Mouse (Mus musculus) kidney, adult 8-10 months (tissue): ENCODE results near the gene Fam168a.
A peak's percentile ranks its signal among the peaks of the same experiment; 100 is the strongest.
"Not testable (repeated sequence)": the region's sequence is repeated elsewhere in the genome, so short reads cannot be mapped to it uniquely, and the experiment has no call there.

Experiments
- DNase-seq, 2 experiments: peaks; one replicate each; pipeline ENCODE4 v3.0.0; 2022

Fam168a gene

DNA sequence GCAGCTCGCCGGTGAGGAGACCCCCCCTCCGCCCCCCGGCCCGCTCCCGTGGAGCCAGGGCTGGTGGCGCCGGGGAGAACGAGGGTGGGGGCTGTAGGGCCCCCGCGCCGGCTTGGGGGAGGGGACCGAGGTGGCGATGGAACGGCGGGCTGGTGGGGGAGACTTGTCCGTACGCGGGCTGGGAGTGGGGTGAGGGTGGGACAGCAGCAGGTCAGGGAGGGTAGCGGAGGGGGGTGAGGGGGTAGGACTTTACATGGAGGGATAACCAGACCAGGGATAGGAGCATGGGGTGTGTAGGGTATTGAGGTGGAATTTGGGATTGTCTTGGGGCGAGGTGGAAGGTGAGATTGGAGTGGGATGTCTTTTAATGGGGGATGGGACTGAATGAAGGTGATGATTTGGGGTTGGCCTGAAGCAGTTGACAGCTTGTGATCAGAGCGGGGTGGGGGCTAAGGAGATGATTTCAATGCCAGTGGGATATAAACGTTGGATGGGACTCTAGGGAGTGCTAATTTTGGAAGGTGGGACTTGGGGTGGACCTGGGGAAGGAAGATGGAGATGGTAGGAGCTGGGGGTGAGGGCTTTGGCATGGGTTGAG lies 547 bp downstream of the Fam168a start:
- peak; percentile 6 to 15 for DNase-seq

DNA sequence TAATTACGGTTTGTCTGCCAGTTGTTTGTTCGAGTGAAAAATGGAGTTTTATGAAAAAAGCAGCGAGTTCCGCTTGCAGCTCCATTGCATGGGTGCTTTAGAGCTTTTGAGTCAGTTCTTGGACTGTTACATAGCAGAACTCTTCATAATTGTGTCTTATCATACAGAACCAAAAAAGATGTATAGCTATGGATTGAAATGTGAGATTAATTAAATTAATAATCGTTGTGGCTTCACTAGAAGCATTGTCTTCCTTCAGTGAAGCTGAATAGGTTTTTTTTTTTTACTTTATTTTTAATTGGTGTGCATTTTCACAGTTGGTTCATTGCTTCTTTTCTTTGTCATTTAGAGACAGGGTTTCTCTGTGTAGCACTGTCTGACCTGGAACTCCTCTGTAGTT lies 12.3 kb downstream of the Fam168a start:
- DNase-seq: no peak

DNA sequence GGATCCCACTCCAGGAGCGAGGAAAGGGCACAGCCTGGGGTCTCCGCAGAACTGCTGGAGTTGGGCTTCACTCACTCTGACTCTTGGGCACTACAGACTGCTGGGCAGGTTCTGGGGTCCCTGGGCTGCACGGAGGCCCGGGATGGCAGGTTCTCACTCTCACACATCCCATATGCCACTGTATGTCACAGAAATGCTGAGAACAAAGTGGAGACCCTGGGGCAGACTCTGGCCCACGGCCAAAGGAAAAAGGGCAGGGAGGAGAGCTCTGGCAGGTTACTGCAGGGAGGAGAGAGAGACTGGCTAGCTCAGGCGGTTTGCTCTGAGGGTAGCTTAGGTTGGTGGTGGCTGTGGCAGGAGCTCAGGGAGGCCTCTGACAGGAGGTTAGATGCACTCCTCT lies 15.8 kb downstream of the Fam168a start:
- no peak for DNase-seq

DNA sequence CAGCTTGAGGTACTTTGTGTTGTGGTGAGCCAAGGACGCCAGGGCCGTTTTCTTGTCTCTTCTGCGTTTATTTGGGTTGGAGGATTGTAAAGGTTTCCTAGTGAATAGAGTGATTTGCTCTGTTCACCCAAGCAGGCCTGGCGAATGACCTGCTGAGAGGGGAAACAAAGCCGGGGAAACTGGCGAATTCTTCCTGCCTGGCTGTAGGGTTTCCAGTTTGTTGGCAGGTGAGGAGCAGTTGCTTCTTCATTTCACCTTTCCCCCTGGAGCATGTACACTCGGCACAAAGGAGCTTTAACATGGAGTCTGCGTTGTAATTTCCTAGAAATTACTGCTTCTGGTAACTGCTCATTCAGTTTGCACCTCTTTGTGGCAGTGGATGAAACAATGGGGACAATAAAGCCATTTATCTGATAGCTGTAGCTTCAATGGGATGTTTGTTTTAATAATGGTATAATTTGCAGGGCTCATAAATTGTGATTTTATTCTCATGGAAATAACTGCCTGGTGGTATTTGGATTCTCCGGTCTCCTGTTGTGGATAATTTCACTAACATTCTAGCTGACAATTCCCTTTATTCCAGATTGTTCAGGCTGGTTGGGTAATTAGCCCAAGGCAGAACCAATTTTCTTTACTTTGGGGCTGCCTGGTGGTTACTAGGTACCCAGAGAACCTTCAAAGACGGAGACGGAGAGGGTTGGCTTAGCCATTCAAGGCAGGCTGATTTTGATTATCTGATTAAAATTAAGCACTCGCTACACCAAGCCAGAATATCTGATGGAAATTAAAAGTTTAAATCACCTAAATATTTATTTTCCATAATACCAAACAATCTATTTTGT lies 17.2 kb downstream of the Fam168a start:
- no peak for DNase-seq

DNA sequence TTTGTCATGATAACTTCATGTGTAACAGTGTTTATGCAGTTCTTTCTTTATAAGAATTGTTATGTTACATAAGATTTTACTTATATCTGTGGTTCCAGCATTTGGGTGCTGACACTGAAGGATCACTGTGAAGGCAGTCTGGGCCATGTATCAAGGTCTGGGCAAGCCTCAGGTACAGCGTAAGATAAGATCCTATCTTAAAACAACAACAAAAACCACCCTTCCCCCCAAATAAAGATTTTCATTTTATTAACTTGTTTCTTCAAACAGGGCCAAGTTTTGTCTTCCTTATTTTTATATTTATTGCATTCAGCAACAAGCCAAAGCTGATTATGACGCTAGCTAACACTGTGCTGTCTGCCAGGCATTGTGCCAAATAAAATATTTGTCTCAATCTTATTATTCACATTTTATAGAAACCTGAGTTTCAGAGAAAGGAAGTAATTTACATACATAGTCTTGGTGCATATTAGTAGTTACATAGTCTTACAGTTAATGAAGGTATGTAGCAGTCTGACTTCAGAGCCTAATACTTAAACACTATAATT lies 21.2 kb downstream of the Fam168a start:
- DNase-seq: no peak

DNA sequence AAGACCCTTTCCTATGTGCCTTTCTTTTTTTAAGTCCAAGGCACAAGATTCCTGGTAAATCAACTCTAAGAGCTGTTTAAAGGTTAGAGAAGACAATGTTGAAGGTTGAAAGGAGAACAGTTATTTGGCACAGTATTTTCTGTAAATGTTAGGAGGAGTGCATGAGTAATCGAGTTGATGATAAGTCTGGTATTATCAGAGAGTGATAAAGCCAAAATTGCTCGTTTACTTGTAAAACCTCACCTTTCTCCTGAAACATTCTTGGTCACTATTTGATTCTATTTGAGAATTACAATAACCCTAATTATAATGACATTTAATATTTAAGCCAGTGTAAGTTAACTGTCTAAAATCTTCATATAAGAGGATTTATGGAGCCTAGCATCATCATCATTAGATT lies 23.3 kb downstream of the Fam168a start:
- DNase-seq: no peak

DNA sequence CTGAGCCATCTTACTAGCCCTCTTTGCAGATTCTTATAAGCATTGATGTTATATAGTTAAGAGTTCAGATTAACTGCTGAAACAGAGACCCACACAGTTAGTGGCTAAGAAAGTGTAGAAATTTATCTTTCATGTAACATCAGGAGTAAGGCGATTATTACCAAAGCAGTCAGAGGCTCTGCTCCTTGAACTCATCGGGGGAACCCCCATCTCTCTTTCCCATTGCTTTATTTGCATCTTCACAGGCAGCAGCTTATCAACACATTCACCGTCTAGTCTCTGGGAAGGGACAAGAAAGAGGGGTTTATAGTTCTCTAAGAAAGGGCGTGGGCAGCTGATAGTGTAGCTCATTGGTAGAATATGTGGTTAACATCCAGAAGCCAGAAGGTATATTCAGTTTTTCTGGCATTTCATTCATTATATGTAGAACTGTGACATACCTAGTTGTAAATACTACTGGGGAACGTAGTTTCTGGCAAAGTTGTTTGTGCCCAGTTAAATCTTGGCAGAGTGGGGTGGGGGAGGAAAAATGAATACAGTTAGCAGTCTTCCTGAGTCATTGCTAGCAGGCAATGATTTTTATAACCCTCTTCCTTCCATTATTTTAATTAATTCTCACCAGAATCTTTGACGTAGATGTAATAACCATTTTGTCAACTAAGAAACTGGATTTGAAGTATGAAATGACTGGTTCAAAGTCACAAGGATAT lies 26.1 kb downstream of the Fam168a start:
- no peak for DNase-seq

DNA sequence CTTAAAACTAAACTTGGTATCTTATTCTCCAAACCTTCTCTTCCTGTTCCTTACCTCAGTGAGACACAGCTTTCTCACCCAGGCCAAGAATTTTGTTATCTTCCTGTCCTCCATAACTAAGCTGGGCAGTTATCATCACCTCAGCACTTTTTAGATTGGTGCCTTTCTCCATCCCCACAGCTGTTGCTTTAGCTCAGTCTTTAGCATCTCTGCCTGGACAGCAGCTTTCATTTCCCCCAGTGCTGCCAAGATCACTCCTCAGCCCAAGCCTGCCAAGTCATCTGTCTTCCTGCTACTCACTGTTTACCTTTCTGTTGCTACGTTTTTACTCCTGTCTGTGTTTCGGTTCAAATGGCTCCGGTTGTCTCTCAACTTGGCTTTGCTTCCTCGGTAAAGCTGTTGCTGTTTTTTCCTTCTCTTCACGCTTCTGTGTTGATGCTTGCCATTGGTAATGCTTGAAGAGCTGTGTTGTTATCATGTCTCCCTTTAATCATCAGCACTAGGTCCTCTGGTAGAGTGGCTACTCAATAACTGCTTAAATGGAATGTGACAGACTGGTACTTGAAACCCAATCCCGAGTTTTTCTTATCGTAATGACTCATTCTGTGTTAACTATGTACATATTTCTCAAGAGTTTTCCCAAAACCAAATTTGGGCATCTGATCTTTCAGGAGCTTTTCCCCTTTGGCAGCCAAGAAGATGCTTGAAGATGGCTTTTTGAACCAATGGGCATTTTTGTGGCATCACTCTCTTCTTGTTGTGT lies 26.8 kb downstream of the Fam168a start:
- DNase-seq: no peak

DNA sequence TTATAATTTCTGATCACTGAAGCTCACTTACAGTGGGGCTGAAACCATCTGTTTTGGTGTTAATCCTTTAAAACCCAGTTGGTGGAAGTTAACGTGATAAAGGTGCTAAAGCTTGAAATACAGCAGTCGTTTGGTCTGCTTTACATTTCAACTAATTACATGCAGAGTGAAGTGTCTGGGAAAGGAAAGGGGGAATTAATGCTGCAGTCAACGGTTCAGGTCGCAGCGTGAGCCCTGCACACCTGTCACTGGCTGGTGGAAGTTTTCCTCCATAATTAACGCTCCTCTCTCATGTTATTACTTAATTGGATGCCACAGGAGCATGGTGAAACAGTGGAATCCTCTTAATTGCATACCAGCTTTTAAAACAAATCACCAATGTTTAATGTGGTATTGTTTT lies 27.8 kb downstream of the Fam168a start:
- DNase-seq: no peak

DNA sequence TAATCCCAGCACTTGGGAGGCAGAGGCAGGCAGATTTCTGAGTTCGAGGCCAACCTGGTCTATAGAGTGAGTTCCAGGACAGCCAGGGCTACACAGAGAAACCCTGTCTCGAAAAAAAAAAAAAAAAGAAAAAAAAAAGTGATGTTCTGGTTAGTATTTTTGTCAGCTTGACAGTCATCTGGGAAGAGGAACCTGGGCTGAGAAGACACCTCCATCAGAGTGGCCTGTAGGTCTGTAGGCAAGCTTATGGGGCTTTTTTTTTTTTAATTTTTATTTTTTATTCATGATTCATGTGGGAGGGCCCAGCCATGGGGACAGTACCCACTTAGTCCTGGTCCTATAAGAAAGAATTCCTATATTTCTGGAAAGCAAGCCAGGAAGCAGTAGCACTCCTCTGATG lies 28.5 kb downstream of the Fam168a start:
- not testable (repeated sequence) for DNase-seq

DNA sequence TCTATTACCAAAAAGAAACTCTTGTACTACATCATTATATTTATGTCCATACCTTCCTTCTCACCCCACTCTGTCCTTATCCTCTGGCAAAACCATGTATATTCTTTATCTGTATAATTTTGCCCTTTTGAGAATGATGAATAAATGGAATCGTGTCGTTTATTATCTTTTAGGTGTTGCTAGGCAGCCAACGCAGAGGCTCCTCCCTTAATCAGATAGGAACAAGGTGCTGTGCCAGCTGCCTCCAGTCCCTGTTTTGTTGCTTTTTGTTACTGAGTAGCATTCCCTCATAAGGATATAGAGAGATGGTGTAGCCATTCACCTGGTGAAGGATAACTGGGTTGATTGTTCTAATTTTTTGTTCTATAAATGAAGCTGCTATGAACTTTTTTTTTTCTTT lies 29.7 kb downstream of the Fam168a start:
- DNase-seq: no peak

DNA sequence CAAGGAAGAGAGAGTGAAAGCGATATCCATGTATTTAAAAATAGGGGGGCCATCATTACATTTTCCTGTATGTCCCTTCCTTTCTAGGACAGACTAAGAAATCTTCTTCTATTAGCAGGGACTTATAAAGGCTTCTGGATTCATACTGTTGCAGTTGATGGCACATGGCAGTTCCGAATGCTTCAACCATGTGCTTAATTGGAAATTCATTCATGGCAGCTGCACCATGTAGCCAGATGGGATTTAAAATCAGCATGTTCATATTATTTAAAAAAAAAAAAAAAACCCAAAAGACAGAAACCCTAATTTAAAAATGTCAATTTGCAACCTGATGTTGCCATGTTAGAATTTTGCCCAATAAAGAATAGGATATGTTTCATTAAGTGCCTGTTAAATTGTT lies 37.9 kb downstream of the Fam168a start:
- no peak for DNase-seq

DNA sequence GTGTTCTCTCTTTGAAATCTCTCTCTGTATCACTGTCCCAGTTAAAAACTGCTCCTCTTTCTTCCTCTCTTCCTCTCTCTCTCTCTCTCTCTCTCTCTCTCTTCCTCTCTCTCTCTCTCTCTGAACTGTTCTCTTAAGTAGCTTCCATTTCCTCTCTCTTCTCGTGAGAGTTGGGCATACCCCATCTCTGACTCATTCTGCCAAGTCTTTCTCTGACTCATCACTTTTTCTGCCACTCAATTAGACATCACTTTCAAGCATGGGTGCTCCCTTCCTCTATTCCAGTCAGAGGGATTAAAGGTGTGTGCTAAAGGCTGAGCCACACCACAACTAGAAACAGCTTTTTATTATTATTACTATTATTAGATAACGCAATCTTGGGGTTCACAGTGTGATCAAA lies 43.7 kb downstream of the Fam168a start:
- no peak for DNase-seq

DNA sequence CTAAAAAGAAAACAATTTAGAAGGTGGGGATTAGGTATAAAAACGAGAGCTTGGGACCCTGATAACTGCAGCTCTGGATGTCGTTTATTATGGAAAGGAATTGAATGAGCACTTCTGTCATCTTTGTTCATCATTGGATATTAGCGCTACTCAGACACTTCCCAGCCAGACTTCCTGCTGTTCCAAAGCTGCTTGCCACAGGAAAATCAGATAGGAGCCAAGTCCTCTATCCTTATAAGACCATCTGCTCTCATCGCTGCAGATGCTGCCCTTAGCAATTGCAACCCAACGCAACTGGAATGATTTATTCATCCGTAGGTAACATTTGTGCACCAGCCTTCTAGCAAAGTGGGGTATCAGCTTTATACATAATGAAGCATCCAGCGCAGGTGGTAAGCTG lies 52.3 kb downstream of the Fam168a start:
- no peak for DNase-seq

DNA sequence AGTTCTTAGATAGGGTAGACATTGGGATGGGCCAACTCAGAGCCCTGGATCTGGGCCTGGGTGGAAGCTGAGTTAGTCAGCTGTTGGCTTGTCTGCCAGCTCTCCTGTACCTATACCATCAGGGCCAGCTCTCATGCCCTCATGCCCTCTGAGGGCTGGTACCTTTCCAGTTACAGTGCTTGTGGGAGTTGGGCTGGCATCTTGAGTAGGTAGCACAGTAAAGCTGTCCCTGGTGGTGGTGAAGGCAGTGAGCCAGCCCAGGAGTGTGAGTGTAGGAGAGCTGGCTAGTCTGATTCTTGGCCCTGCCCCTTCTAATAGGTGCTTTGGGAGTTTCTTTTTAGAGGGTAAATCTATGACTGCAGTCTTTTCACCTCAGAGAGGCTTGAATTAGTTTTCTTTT lies 56.3 kb downstream of the Fam168a start:
- peak in 1 of 2 experiments; percentile 4 for DNase-seq

DNA sequence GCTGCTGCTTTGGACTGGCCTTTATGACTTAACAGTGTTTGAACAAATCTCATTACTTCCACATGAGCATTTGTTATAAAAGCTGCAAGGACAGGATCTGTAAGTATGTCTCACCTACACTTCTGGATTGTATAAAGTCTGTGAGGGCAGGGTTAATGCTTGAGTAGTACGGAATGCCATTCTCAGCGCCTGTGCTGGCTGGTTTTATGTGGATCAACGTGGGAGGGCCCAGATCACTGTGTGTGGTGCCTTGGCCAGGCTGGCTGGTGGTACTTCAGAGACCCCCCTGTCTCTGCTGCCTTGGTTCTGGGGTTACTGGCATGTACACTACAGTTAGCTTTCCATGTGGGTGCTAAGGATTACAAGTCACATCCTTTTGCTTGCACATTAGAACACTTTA lies 61.1 kb downstream of the Fam168a start:
- DNase-seq: no peak

DNA sequence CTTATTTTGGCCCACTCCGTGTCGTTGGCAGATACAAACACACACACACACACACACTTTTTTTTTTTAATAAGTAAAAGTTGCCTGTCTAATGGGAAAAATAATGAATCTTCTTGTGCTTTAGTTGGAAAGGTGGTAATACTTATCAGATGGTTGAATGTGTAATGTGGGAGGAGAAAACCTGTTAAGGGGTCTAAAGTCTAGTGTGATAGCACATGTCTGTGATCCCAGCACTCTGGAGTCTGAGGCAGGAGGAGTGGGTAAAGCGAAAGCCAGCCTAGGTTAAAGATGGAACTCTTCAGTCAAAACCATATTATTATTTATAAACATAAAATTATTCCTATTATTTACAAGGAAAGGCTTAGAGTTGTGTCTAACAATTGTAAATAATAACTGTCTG lies 61.6 kb downstream of the Fam168a start:
- no peak for DNase-seq

DNA sequence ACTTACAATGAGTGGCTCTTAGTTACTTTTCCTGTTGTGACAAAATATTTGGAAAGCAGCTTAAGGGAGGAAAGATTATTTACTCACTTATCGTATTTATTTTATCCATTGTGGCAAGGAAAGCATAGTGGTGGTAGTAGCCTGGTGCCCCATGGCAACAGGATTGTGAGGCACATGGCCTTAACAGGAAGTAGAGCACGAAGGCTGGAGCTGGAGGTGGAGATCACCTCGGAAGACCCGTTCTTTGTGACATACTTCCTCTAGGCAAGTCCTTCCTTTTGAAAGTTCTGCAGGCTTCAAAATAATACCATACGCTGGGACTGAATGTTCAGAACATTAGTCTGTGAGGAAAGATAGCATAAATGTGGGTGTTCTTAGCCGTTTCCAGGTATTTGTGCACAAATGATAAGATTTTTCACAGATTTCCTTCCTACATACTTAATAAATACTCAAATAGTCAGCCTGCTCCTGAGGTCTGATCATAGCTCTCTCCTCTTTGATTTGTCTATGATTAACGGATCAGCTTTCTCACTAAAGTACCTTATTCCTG lies 63.2 kb downstream of the Fam168a start:
- no peak for DNase-seq

DNA sequence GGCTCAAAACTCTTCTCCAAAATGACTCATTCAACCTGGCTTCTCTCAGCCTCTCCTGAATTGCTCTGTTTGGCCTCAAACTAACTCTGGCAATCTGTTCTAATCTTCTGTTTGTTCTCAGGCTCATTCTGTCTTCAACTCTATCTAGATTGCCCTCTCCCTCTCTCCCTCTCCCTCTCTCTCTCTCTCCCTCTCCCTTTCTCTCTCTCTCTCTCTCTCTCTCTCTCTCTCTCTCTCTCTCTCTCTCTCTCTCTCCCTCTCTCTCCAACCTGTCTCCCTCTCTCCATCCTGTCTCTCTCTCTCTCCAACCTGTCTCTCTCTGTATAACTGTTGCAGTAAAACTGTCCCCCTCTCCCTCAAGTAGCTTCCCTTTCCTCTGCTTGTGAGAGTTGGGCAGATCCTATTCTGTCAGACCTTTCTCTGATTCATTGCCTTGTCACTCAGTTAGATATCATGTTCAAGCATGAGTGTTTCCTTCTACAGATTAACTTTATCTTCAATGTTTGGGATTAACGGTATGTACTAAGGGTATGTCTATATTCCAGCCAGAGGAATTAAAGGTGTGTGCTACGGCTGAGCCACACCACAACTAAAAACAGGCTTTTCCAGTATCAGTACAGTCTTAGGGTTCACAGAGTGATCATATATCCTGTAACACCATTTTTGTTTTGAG lies 64.4 kb downstream of the Fam168a start:
- no peak for DNase-seq

DNA sequence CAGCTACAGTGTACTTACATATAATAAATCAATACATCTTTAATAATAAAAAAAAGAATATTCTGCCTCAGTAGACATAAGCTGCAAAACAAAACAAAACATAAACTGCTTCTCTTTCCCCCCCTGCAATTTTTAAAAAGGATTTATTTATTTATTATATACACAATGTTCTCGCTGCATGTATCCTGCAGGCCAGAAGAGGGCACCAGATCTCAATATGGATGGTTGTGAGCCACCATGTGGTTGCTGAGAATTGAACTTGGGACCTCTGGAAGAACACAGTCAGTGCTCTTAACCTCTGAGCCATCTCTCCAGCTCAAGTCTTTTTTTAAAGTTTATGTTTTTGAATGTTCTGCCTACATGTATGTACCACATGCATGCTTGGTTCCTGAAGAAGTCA lies 67.8 kb downstream of the Fam168a start:
- no peak for DNase-seq

DNA sequence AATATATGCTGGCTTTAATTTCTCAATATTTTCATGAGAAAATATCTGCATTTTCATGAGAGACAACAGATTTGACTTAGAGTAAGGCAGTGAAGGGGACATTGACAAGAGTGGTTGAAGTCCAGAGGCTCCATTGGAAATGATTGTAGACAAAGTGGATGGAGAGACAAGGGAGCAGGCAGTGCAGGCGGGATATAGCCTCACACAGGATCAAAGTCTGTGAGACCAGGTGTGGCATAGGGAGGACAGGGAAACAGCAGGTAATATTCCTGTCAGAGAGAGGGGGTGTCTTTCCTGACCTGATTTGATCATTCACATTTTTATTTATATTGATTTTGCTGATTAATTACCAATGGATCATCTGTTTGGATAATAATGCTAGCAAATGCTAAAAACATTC lies 69.4 kb downstream of the Fam168a start:
- no peak for DNase-seq

DNA sequence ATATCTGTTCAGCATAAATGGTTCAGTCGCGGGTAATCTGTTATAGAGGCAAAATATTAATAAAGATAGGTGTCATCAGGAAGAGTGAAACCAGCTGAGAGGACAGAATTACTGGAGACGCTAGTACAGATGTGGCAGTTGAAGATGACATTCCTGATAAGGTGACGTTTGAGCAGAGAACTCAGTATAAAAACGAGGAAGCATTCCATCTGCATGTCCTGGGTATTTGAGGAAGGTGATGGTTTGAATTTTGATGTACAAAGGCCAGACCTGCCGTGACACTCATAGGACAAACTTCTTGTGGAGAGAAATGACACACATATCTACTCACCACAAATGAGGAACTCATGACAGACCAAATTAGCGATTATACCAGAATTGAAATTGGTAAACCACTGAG lies 73.8 kb downstream of the Fam168a start:
- DNase-seq: no peak
